Mouse (Mus musculus) heart, postnatal 0 days (tissue): ENCODE data around the gene Fam120c.

Experiments used
- CTCF ChIP-seq: IDR thresholded peaks from 2 replicates; pipeline ENCODE4 v1.5.1; 2016; ENCODE audit warnings: antibody characterized with exemption, control low read depth, low read depth
- EP300 ChIP-seq: IDR thresholded peaks from 2 replicates; pipeline ENCODE4 v1.6.1; 2016; ENCODE audit warnings: antibody characterized with exemption, low read depth

DNA sequence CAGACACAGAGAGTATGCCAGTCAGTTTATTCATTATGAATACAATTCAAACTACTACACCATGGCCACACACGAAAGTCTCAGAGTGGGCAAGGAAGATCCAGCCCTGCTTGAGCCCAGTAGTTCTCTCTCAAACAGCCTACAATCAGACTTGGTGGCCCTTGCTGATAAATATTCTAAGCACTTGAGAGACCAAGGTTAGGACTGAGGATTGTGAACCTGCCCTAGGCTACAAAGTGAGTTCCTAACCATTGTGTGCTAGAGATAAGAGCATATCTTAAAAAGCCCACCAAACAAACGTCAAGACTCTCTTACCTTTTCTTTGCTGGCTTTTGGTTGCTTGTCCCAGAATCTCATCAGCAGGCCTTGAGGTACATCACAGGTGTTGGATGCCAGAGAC lies 10.4 kb upstream of the Fam120c start:
- TF ChIP-seq EP300 (no peak), CTCF (no peak)
